Mouse (Mus musculus) layer of hippocampus, postnatal 25 days (tissue): Measurements from ENCODE around the gene Ccdc62. TPM values are rescaled to one million over a fixed set of nuclear protein-coding genes. Genes with fewer than 3 reads are reported as not detected.
A peak's percentile ranks its signal among the peaks of the same experiment; 100 is the strongest.

Experiments
- DNase-seq, 2 experiments: peaks; one replicate each; pipeline ENCODE4 v3.0.0; 2022; ENCODE audit warnings: mixed read lengths in 2 of 2, low spot score in 1 of 2; ENCODE audit errors: extremely low spot score in 1 of 2
- total RNA-seq, 2 experiments: library from RNA; stranded (reverse); gene quantifications; 2 replicates each; pipeline ENCODE4 v1.2.3; 2021

The Ccdc62 gene
- total RNA-seq, 2 experiments from 2014 or later: 3.5 to 4.3 TPM

DNA sequence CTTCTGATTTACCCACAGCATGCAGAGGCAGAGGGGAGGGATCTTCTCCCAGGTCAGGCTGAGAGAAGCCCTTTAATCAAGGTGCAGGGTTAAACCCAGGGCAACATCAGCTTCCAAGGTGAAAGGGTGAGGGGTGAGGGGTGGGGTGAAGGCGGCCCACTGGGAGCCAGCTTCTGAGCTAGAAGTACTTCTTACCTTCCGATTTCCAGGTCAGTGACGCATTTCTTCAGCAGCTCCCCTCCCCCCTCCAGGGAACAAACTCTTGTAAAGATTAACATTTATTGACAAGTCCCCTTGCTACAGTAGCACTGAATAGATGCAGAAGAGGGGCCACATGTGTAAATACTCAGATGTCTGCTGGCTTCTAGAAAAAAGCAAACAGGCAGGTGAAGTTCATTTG, 46.8 kb downstream of the Ccdc62 start:
- no peak for DNase-seq

GRCm38 (mm10) chr5:123978131-123978530, 47.7 kb downstream of the Ccdc62 start:
- DNase-seq: no peak

DNA sequence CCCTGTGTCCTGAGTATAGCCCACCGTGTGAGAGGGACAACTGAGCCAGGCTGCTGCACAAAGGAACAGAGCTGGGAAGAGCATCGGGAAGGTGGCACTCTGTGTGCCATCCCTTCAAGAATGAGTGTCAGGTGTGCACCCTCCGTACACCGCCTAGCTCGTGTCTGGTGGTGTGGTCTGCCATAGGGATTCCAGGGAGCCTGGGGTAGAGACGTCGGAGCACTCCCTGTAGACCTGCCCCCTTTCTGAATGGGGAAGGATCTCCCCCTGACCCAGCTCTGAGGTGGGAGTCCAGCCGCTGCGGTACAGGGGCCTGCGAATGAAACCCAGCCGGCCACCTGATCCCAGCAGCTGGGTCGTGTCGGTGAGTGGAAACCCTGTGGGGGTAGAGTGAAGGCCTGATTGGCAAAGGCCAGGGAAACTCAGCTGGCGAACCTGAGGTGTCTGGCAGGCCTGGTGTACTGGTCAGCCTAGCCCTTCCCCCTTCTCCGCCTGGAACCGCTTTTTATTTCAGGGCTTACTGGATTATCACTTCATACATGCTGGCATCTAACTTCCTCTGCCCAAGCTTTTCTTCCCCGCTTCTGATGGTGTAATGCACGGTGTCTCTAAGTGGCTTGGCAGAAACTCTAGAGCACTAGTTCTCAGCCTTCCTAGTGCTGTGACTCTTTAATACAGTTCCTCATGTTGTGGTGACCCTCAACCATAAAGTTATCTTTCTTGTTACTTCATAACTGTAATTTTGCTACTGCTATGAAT, 48.9 kb downstream of the Ccdc62 start:
- DNase-seq: no peak

DNA sequence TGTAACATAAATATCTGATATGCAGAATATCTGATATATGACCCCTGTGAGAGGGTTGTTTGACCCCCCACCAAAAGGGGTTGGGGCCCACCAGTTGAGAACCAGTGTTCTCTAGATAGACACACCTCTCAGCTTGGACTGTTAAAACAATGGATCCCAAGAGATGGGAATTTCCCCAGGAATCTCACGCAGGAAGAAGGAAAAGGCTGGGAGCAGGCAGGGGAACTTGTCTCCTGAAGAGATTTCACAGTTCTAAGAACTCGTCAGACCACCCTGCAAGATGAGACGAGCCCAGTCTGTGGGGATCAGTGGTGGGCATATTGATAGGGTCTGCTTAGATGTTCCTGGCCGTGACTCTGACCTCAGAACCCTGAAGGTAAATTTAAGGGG, 49.5 kb downstream of the Ccdc62 start:
- DNase-seq: no peak

DNA sequence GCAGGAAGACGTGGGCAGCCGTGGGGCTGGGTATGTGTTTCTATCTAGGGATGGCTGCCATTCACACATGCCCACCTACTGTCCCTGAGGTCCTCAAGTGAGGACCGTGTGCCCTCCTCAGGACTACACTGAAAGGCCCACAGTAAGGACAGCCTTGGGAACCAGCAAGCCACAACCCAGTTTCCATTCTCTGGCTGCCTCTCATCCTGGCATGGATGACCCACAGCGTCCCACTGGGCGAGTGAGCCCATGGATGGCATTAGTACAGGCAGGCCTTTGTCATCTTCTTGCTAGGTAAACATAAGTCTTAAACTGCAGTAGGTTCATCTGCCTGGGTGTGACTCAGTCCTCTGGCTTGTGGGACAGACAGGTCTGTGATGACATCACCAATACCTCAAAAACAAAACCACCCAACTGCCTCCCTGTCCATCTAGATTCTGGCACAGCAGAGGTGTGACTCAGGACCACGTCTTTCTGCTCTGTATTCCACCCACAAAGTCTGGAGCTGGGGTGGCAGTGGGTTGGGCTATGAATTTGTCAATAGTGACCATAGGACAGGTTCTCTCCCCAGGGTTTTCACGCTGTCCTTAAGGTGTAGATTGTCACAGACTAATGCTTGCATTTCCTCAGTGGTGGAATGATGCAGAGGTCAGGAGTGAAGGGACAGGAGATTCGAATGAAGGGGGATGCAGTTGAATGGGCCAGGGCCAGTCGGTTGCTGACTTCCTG, 50.2 kb downstream of the Ccdc62 start:
- DNase-seq: no peak

DNA sequence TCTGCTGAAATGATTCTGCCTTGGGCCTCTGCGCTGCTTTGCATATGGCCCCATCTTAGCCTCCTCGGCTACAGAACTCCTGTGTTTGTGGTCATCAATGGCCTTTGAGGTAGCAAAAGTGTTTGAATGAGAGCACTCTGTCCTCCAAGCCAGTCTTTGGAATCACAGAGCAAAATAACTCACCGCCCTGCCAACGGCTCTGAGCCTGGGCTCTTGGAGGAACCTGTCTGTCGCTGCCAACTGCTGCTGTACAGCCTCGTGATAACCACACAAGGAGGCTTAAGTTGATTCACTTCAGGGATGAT, 50.7 kb downstream of the Ccdc62 start:
- no peak for DNase-seq

- DNase-seq: no peak
Measured at GRCm38 (mm10) chr5:123982838-123983237, 52.4 kb downstream of the Ccdc62 start.

DNA sequence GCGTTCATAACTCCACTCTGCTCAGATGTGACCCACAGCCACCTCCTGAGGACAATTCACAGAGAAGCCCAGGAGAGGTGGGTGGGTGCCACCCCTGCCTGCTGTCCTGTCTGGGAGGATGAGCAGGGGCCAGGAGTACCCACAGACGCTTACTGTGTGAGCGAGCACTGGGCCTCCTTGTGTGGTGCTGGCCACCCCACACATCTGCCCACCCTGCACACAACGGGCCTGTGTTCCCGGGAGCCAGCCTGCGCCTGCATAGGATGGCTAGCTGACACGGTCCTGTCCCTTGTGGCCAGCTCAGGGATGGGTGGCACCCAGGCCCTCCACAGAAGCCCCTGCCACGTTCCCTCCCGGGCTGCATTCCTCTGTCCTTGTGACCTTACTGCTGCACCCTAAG, 55.0 kb downstream of the Ccdc62 start:
- DNase-seq: no peak

DNA sequence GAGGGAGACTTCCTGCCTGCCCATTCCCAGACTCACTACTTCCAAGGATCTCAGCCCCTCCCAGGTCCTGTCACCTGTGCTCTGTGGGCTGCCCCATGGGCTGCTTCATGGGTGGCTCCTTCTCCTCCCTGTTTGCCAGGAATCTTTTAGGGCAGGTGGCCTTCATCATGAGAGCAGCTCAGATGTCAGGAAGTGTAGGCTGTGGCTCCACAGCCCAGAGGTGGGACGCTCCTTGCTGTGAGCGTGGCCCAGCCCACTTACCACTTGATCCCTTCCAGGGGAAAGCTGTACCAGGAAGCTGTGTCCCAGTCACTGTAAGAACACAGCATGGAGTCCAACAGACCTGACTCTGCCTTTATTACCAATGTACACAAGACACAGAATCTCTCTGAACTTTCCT, 56.4 kb downstream of the Ccdc62 start:
- DNase-seq: no peak

DNA sequence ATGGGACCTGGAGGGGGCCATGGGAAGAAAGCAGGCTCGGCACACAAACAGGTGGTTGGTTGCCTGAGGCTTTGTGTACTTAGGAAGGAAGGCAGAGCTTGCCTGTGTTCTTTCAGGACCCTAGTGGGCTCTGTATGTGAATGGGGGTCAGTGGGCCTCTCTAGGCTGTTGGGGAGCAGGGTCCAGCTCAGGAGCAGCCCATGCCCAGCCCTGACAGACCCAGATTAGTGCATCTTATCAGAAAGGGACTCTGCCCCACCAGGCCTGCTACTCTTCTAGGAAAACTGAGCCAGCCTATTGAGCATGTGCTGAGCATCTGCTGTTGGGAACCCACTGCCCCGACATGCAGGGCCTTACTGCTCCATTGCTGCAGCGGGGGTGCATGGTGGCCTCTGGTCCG, 57.0 kb downstream of the Ccdc62 start:
- DNase-seq: no peak

GRCm38 (mm10) chr5:123989941-123990885, 59.7 kb downstream of the Ccdc62 start:
- no peak for DNase-seq

DNA sequence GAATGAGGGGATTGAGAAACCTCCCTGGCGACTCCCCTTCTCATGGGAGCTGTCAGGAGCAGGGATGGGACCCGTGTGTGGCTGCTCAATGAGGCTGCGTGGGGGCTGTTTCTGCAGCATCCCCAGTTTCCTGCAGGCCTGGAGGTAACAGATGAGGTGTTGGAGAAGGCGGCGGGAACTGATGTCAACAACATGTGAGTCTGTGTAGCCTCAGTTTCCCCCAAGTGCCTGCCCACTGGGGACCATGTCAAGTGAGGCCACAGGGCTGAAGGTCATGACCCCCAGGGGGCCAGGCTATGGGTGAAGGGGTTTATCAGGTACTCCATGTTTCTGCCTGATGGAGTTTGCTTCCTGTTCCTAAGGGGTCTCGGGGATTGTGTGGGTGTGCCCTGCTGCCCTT, 60.8 kb downstream of the Ccdc62 start:
- DNase-seq: no peak

DNA sequence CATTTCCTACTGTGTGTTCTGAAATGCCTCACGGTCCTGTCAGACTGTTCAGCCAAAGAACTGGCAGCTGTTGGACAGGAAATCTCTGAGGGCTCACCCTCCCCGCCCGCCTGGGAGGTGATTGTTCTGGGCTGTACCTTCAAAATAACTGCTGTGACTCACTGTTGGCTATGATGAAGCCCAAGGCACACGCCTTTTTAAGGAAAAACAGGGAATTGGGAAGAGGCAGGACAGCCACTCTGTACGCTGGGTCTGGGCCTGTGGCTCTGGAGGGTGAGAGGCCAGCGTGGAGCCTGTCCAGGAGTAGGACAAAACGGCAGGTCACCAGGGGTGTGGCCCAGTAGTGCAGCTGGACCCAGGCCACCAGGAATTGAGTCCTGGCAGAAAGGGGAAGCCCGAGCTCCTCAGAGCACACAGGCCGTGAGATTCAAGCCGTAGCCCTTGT, 61.7 kb downstream of the Ccdc62 start:
- no peak for DNase-seq

GRCm38 (mm10) chr5:123992794-123993193, 62.3 kb downstream of the Ccdc62 start:
- DNase-seq: peak; percentile 75 to 94

DNA sequence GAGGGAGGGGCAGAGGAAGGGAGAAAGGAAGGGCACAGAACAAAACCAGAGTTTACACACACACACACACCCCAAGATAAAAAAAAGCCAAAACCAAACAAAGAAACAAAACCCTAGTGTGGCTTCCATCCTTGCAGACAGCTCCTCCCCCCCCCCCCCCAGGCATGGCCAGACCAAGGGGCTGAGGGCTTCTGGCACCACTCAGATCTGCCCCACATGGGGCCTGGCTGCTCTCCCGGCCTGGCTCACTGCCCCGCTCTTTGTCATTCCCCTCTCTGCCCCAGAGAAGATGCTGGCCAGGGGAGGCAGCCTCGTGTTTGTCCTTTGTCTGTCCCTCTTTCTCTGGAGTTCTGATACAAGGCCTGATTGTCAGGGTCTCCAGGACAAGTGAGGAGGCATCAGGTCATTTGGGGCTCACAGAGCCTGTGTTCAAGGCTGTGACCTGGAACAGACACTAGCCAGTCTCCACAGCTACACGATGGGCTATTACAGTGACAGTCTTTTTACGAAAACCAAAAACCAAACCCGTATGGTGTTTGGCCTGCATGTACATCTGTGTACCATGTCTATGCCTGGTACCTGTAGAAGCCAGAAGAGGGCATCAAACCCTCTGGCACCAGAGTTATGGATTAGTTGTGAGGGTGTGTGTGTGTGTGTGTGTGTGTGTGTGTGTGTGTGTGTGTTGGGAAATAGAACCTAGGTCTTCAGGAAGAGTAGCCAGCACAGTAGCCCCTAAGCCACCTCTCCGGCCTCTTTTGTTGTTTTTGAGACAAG, 63.0 kb downstream of the Ccdc62 start:
- peak in 1 of 2 experiments; percentile 73 for DNase-seq

DNA sequence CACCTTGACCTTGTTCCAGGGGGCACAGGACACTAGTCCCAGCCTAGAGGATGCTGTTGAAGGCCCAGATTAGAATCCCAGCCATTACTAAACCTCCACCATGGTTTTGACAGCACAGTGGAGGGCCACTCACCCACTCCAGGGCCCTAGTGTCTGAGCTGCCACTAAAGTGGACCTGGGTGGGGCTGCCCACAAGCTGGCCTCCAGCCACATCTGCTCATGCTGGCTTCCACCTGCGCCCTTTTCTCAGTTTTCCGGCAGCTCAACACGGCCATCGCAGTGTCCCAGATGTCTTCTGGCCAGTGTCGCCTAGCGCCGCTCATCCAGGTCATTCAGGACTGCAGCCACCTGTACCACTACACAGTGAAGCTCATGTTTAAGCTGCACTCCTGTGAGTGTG, 64.0 kb downstream of the Ccdc62 start:
- DNase-seq: no peak

GRCm38 (mm10) chr5:123995388-123995787, 64.9 kb downstream of the Ccdc62 start:
- no peak for DNase-seq

GRCm38 (mm10) chr5:123996194-123996593, 65.7 kb downstream of the Ccdc62 start:
- peak in 1 of 2 experiments; percentile 62 for DNase-seq

DNA sequence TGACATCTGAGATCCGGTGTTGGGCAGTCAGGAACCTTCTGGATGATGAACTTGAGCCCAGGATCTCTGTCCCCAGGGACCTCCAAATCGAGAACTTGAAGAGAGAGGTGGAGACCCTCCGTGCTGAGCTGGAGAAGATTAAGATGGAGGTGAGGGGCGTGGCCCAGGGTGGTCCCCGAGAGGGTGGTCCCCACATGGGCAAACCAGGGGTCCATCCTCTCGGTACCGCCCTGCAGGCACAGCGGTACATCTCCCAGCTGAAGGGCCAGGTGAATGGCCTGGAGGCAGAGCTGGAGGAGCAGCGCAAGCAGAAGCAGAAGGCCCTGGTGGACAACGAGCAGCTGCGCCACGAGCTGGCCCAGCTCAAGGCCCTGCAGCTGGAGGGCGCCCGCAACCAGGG, 66.2 kb downstream of the Ccdc62 start:
- DNase-seq: no peak

GRCm38 (mm10) chr5:123997211-123997751, 66.8 kb downstream of the Ccdc62 start:
- DNase-seq: no peak
